7 mouse cellular contexts compared by ENCODE assay signal in genomic region chr17:55957726-55958583, GRCm38 (mm10). TPM values are rescaled to one million over a fixed set of nuclear protein-coding genes. Genes with fewer than 3 reads are reported as not detected.
DNase-seq lines count a peak whose midpoint lies in the region; ATAC-seq and TF ChIP-seq lines count a peak whose summit lies in the region.

No protein-coding gene starts in this region.

- H3K27me3 ChIP-seq in lung, embryonic 15.5 days = peaks cover 7% of the 10 kb centered on the region
- peaks cover 11% of the 10 kb centered on the region for H3K27me3 ChIP-seq in embryonic facial prominence, embryonic 12.5 days
- H3K27me3 ChIP-seq in hindbrain, postnatal 0 days (ENCODE audit: insufficient read depth, low read length) = no peaks in the 10 kb centered on the region
- peaks cover 16% of the 10 kb centered on the region for H3K27me3 ChIP-seq in neural tube, embryonic 13.5 days
- no peaks in the 10 kb centered on the region for H3K27me3 ChIP-seq in thymus, adult 2 months (ENCODE audit: control insufficient read depth, insufficient read depth, low read length)

- no peak for DNase-seq in lung, postnatal 36 days
- no peak for DNase-seq in hindbrain, postnatal 0 days (ENCODE audit: low spot score)
- DNase-seq in thymus, adult 2 months = no peak
- no peak for DNase-seq in frontal cortex, postnatal 14 days (ENCODE audit: low spot score in 2 of 2)

- peaks cover 11% of the 10 kb centered on the region for H3K36me3 ChIP-seq in lung, embryonic 15.5 days
- peaks cover 11% of the 10 kb centered on the region; the same call in 1 of the 2 replicates for H3K36me3 ChIP-seq in embryonic facial prominence, embryonic 12.5 days
- no peaks in the 10 kb centered on the region for H3K36me3 ChIP-seq in hindbrain, postnatal 0 days (ENCODE audit: insufficient read depth, low read length)
- peaks cover 18% of the 10 kb centered on the region for H3K36me3 ChIP-seq in neural tube, embryonic 13.5 days
- H3K36me3 ChIP-seq in thymus, adult 2 months (ENCODE audit: control insufficient read depth, insufficient read depth, low read length) = no peaks in the 10 kb centered on the region

- H3K4me3 ChIP-seq in lung, embryonic 15.5 days = peak overlapping the region; percentile 61
- H3K4me3 ChIP-seq in embryonic facial prominence, embryonic 12.5 days = peak overlapping the region; percentile 41
- peak overlapping the region; percentile 47 for H3K4me3 ChIP-seq in hindbrain, postnatal 0 days (ENCODE audit: low read length)
- peak overlapping the region; percentile 51 for H3K4me3 ChIP-seq in neural tube, embryonic 13.5 days
- H3K4me3 ChIP-seq in thymus, adult 2 months (ENCODE audit: control insufficient read depth, insufficient read depth, low read length) = no peak overlapping the region

- H3K9ac ChIP-seq in lung, embryonic 15.5 days = peak overlapping the region; percentile 53
- H3K9ac ChIP-seq in embryonic facial prominence, embryonic 12.5 days = peak overlapping the region; percentile 58
- peak overlapping the region; percentile 49 for H3K9ac ChIP-seq in hindbrain, postnatal 0 days (replicated peaks; ENCODE audit: low read length)
- H3K9ac ChIP-seq in neural tube, embryonic 13.5 days = peak overlapping the region; percentile 72

- H3K9me3 ChIP-seq in lung, embryonic 15.5 days = no peaks in the 10 kb centered on the region
- no peaks in the 10 kb centered on the region for H3K9me3 ChIP-seq in embryonic facial prominence, embryonic 12.5 days
- H3K9me3 ChIP-seq in hindbrain, postnatal 0 days (ENCODE audit: low read length) = no peaks in the 10 kb centered on the region
- H3K9me3 ChIP-seq in neural tube, embryonic 13.5 days = no peaks in the 10 kb centered on the region

- H3K4me1 ChIP-seq in lung, embryonic 15.5 days = peaks cover 31% of the 10 kb centered on the region
- peaks cover 18% of the 10 kb centered on the region for H3K4me1 ChIP-seq in embryonic facial prominence, embryonic 12.5 days
- peaks cover 9% of the 10 kb centered on the region; the same call in 1 of the 2 replicates for H3K4me1 ChIP-seq in hindbrain, postnatal 0 days (ENCODE audit: insufficient read depth, low read length)
- H3K4me1 ChIP-seq in neural tube, embryonic 13.5 days (replicated peaks) = peaks cover 41% of the 10 kb centered on the region
- H3K4me1 ChIP-seq in thymus, adult 2 months (replicated peaks; ENCODE audit: control insufficient read depth, insufficient read depth, low read length) = peaks cover 10% of the 10 kb centered on the region

- H3K4me2 ChIP-seq in lung, embryonic 15.5 days = peak overlapping the region; percentile 75
- peak overlapping the region; percentile 74 for H3K4me2 ChIP-seq in embryonic facial prominence, embryonic 12.5 days (replicated peaks)
- H3K4me2 ChIP-seq in hindbrain, postnatal 0 days (ENCODE audit: low read depth, low read length) = peak overlapping the region; percentile 63
- H3K4me2 ChIP-seq in neural tube, embryonic 13.5 days = peak overlapping the region; percentile 66

- ATAC-seq in lung, embryonic 15.5 days (ENCODE audit: borderline replicate concordance, extremely low read depth, low FRiP score, low TSS enrichment) = no peak
- no peak for ATAC-seq in embryonic facial prominence, embryonic 12.5 days (ENCODE audit: insufficient number of reproducible peaks, insufficient read depth, low FRiP score, low TSS enrichment)
- no peak for ATAC-seq in hindbrain, postnatal 0 days
- no peak for ATAC-seq in neural tube, embryonic 13.5 days (ENCODE audit: low read depth)

- peak overlapping the region; percentile 99 for H3K27ac ChIP-seq in lung, embryonic 15.5 days
- peak overlapping the region; percentile 92 for H3K27ac ChIP-seq in embryonic facial prominence, embryonic 12.5 days
- H3K27ac ChIP-seq in hindbrain, postnatal 0 days = peak overlapping the region; percentile 93
- peak overlapping the region; percentile 96 for H3K27ac ChIP-seq in neural tube, embryonic 13.5 days (replicated peaks)
- no peak overlapping the region for H3K27ac ChIP-seq in thymus, adult 2 months (ENCODE audit: control insufficient read depth, insufficient read depth, low read length)

- no peak for TF ChIP-seq POLR2A in thymus, adult 2 months (IDR thresholded peaks at IDR 0.05; ENCODE audit: control insufficient read depth, extremely low read depth, insufficient read depth, low read length, poor library complexity)

- TF ChIP-seq CTCF in hindbrain, postnatal 0 days (IDR thresholded peaks at IDR 0.05; ENCODE audit: low read depth) = no peak
- no peak for TF ChIP-seq CTCF in thymus, adult 2 months (IDR thresholded peaks at IDR 0.05; ENCODE audit: borderline replicate concordance, control insufficient read depth, extremely low read depth, insufficient read depth, low read length, poor library complexity)

- WGBS in lung, embryonic 15.5 days = 72% methylated on average over 13 of the region's 13 CpGs
- 78% methylated on average over 13 of the region's 13 CpGs for WGBS in embryonic facial prominence, embryonic 12.5 days
- WGBS in hindbrain, postnatal 0 days = 76% methylated on average over 13 of the region's 13 CpGs
- 80% methylated on average over 13 of the region's 13 CpGs for WGBS in neural tube, embryonic 13.5 days
- 85% methylated on average over 13 of the region's 13 CpGs for WGBS in thymus, adult 2 months

RNA-seq across cellular contexts. Expression of gene Yju2, which starts 0.9 kb away (rescaled TPM):
- polyA plus RNA-seq in lung, embryonic 15.5 days (2015; fragmentation: Nextera tagmentation; extraction: Ambion mirVana) = 26.4 and 28.3 TPM in 2 replicates
- polyA plus RNA-seq in embryonic facial prominence, embryonic 12.5 days (2016; fragmentation: Nextera tagmentation; extraction: Ambion mirVana) = 26.8 and 28.3 TPM in 2 replicates
- total RNA-seq in hindbrain, postnatal 0 days (2014; rRNA removed) = 6.8 and 18.3 TPM in 2 replicates
- 16.7 and 19.4 TPM in 2 replicates for polyA plus RNA-seq in hindbrain, postnatal 0 days (2015; fragmentation: Nextera tagmentation; extraction: Ambion mirVana)
- 21.1 and 24.1 TPM in 2 replicates for polyA plus RNA-seq in neural tube, embryonic 13.5 days (2015; fragmentation: Nextera tagmentation; extraction: Ambion mirVana)
- 16.9 and 17.3 TPM in 2 replicates for polyA plus RNA-seq in thymus, adult 2 months (2012; rRNA removed)

RNA-seq across cellular contexts. Expression of gene Ebi3, which starts 5.5 kb away (rescaled TPM):
- polyA plus RNA-seq in lung, embryonic 15.5 days (2015; fragmentation: Nextera tagmentation; extraction: Ambion mirVana) = 1.4 and 2.1 TPM in 2 replicates
- 1.6 and 2.3 TPM in 2 replicates for polyA plus RNA-seq in embryonic facial prominence, embryonic 12.5 days (2016; fragmentation: Nextera tagmentation; extraction: Ambion mirVana)
- 0.61 and 3.8 TPM in 2 replicates for total RNA-seq in hindbrain, postnatal 0 days (2014; rRNA removed)
- 5.2 and 7.3 TPM in 2 replicates for polyA plus RNA-seq in hindbrain, postnatal 0 days (2015; fragmentation: Nextera tagmentation; extraction: Ambion mirVana)
- polyA plus RNA-seq in neural tube, embryonic 13.5 days (2015; fragmentation: Nextera tagmentation; extraction: Ambion mirVana) = 4.1 and 5.1 TPM in 2 replicates
- 24.5 and 25.9 TPM in 2 replicates for polyA plus RNA-seq in thymus, adult 2 months (2012; rRNA removed)

RNA-seq across cellular contexts. Expression of gene Zfp119b, which starts 8.7 kb away (rescaled TPM):
- 6.7 and 6.8 TPM in 2 replicates for polyA plus RNA-seq in lung, embryonic 15.5 days (2015; fragmentation: Nextera tagmentation; extraction: Ambion mirVana)
- 4.9 and 6.2 TPM in 2 replicates for polyA plus RNA-seq in embryonic facial prominence, embryonic 12.5 days (2016; fragmentation: Nextera tagmentation; extraction: Ambion mirVana)
- 1.8 and 4.3 TPM in 2 replicates for total RNA-seq in hindbrain, postnatal 0 days (2014; rRNA removed)
- polyA plus RNA-seq in hindbrain, postnatal 0 days (2015; fragmentation: Nextera tagmentation; extraction: Ambion mirVana) = 5.6 and 6.8 TPM in 2 replicates
- 9.0 and 9.6 TPM in 2 replicates for polyA plus RNA-seq in neural tube, embryonic 13.5 days (2015; fragmentation: Nextera tagmentation; extraction: Ambion mirVana)
- 0.17 and 0.23 TPM in 2 replicates for polyA plus RNA-seq in thymus, adult 2 months (2012; rRNA removed)

RNA-seq across cellular contexts. Expression of gene Shd, which starts 12.3 kb away (rescaled TPM):
- polyA plus RNA-seq in lung, embryonic 15.5 days (2015; fragmentation: Nextera tagmentation; extraction: Ambion mirVana) = 6.7 and 8.3 TPM in 2 replicates
- polyA plus RNA-seq in embryonic facial prominence, embryonic 12.5 days (2016; fragmentation: Nextera tagmentation; extraction: Ambion mirVana) = 41.4 and 46.8 TPM in 2 replicates
- total RNA-seq in hindbrain, postnatal 0 days (2014; rRNA removed) = 233 and 250 TPM in 2 replicates
- 150 and 152 TPM in 2 replicates for polyA plus RNA-seq in hindbrain, postnatal 0 days (2015; fragmentation: Nextera tagmentation; extraction: Ambion mirVana)
- 150 and 161 TPM in 2 replicates for polyA plus RNA-seq in neural tube, embryonic 13.5 days (2015; fragmentation: Nextera tagmentation; extraction: Ambion mirVana)
- polyA plus RNA-seq in thymus, adult 2 months (2012; rRNA removed) = 0.59 and 1.9 TPM in 2 replicates

RNA-seq across cellular contexts. Expression of gene Fsd1, which starts 28.4 kb away (rescaled TPM):
- 7.7 and 8.1 TPM in 2 replicates for polyA plus RNA-seq in lung, embryonic 15.5 days (2015; fragmentation: Nextera tagmentation; extraction: Ambion mirVana)
- 52.0 and 54.7 TPM in 2 replicates for polyA plus RNA-seq in embryonic facial prominence, embryonic 12.5 days (2016; fragmentation: Nextera tagmentation; extraction: Ambion mirVana)
- total RNA-seq in hindbrain, postnatal 0 days (2014; rRNA removed) = 136 and 140 TPM in 2 replicates
- polyA plus RNA-seq in hindbrain, postnatal 0 days (2015; fragmentation: Nextera tagmentation; extraction: Ambion mirVana) = 178 and 193 TPM in 2 replicates
- 145 and 165 TPM in 2 replicates for polyA plus RNA-seq in neural tube, embryonic 13.5 days (2015; fragmentation: Nextera tagmentation; extraction: Ambion mirVana)
- 0.26 and 0.62 TPM in 2 replicates for polyA plus RNA-seq in thymus, adult 2 months (2012; rRNA removed)
